Mouse (Mus musculus) heart, adult 11 months (tissue): ENCODE results near the gene Dap.
A peak's percentile ranks its signal among the peaks of the same experiment; 100 is the strongest.

Source experiments
- DNase-seq: peaks from one replicate; pipeline ENCODE4 v3.0.0; 2022

Dap gene

GRCm38 (mm10) chr15:31305181-31305580 lies 81.1 kb downstream of the Dap start:
- DNase-seq: peak; percentile 92

- no peak for DNase-seq
Observed at GRCm38 (mm10) chr15:31306726-31307125, 82.6 kb downstream of the Dap start.

- no peak for DNase-seq
Observed at GRCm38 (mm10) chr15:31309526-31309925, 85.4 kb downstream of the Dap start.

- no peak for DNase-seq
Observed at GRCm38 (mm10) chr15:31312001-31312400, 87.9 kb downstream of the Dap start.

GRCm38 (mm10) chr15:31315630-31316231 lies 91.6 kb downstream of the Dap start:
- peak; percentile 96 for DNase-seq

GRCm38 (mm10) chr15:31317056-31317805 lies 93.1 kb downstream of the Dap start:
- DNase-seq: no peak

GRCm38 (mm10) chr15:31318158-31318955 lies 94.2 kb downstream of the Dap start:
- DNase-seq: no peak

- no peak for DNase-seq
Observed at GRCm38 (mm10) chr15:31319046-31319445, 94.9 kb downstream of the Dap start.

- DNase-seq: no peak
Observed at GRCm38 (mm10) chr15:31320598-31321377, 96.7 kb downstream of the Dap start.

- no peak for DNase-seq
Observed at GRCm38 (mm10) chr15:31323684-31324083, 99.6 kb downstream of the Dap start.
